Mouse (Mus musculus) spleen, adult 2 months (tissue): ENCODE data around the gene Magea6. TPM values are rescaled to one million over a fixed set of nuclear protein-coding genes. Genes with fewer than 3 reads are reported as not detected.
"Not testable (repeated sequence)": the region's sequence is repeated elsewhere in the genome, so short reads cannot be mapped to it uniquely, and the experiment has no call there.

Source experiments
- DNase-seq, 2 experiments: peaks; one replicate each; pipeline versions ENCODE4 v3.0.0 to v3.0.0-alpha.2; 2012 to 2021; ENCODE audit warnings: low spot score in 2 of 2, low read depth in 1 of 2
- H3K27ac ChIP-seq: fragments of 200-500 bp; 2 replicates; pipeline ENCODE4 v1.5.1; 2012; ENCODE audit warnings: low read length, inconsistent platforms; ENCODE audit not compliant: insufficient read depth
- H3K27me3 ChIP-seq: fragments of 200-500 bp; 2 replicates; pipeline ENCODE4 v1.6.1; 2012; ENCODE audit warnings: mild to moderate bottlenecking, moderate library complexity, low read length, inconsistent platforms; ENCODE audit not compliant: control insufficient read depth, insufficient read depth
- H3K36me3 ChIP-seq: fragments of 200-500 bp; 2 replicates; pipeline ENCODE4 v1.6.1; 2012; ENCODE audit warnings: mild to moderate bottlenecking, low read length, inconsistent platforms; ENCODE audit not compliant: control insufficient read depth, insufficient read depth
- H3K4me1 ChIP-seq: fragments of 200-500 bp; 2 replicates; pipeline ENCODE4 v1.6.1; 2011; ENCODE audit warnings: inconsistent platforms; ENCODE audit not compliant: control insufficient read depth, insufficient read depth, insufficient read length
- H3K4me3 ChIP-seq: fragments of 200-500 bp; 2 replicates; pipeline ENCODE4 v1.5.1; 2011; ENCODE audit warnings: mild to moderate bottlenecking, inconsistent platforms; ENCODE audit not compliant: insufficient read depth, insufficient read length; ENCODE audit errors: extremely low read depth
- WGBS: fragments of 180-500 bp; shearing (Covaris S2); methylation state at CpG from one replicate; pipeline ENCODE4 v1.1.7; 2018; 5-methylcytosine and 5-hydroxymethylcytosine counted together
- polyA plus RNA-seq: library from polyadenylated mRNA; depleted of rRNA; stranded (reverse); fragments of >200 nt; gene quantifications from 2 replicates; pipeline ENCODE4 v1.2.3, GENCODE M21; 2012; rRNA removed

The Magea6 gene
- not detected in 2 replicates for polyA plus RNA-seq

DNA sequence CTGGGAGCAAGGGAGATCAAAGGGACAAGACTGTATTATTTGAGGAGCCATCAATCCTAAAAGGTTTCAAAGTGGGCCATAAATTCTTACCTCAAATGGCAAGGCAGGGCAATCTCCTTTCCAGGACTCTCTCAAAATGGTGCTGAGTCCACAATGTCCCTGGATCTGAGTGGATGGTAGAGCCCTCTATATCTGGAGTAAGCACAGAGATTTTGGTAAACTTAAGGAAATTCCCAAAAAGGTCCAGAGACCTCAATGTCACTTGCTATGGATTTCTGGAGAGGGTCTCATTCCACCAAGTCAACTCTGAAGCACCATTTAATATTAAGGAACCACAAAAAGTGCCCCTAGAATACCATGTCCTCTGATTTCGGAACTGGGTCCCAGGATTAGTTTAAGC, at the start of gene Magea6:
Magea6 (minus strand) TSS at position 101 of the 400 bp plus-strand sequence.
- H3K27me3 ChIP-seq, DNase-seq, H3K36me3 ChIP-seq, H3K4me1 ChIP-seq, H3K27ac ChIP-seq, H3K4me3 ChIP-seq: not testable (repeated sequence)
- WGBS, result 74% methylated on average over 1 of the region's 1 CpGs

DNA sequence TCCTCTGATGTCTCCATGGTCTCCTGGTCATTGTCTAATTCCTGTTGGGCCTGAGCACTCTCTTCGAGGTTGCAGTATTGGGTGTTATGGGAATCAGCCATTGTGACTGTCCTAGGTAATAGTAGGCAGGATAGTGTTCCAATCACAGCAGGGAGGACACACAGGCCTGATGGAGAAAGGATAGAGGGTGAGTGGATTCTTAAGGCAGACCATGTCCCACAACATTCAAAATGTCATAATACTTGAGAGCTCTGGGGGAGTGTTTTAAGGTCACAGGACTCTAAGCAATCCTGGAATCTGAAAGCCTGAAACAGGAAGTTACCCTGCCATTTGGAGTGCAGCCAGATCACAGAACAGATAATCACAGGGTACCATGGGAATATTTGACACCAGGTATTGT, 13.6 kb upstream of the Magea6 start, which contains the start of gene Magea3:
Magea3 (minus strand) TSS at position 101 of the 400 bp plus-strand sequence.
- not testable (repeated sequence) for H3K36me3 ChIP-seq, H3K27me3 ChIP-seq, H3K4me1 ChIP-seq, H3K27ac ChIP-seq, DNase-seq, H3K4me3 ChIP-seq
- 44% methylated on average over 1 of the region's 1 CpGs for WGBS

DNA sequence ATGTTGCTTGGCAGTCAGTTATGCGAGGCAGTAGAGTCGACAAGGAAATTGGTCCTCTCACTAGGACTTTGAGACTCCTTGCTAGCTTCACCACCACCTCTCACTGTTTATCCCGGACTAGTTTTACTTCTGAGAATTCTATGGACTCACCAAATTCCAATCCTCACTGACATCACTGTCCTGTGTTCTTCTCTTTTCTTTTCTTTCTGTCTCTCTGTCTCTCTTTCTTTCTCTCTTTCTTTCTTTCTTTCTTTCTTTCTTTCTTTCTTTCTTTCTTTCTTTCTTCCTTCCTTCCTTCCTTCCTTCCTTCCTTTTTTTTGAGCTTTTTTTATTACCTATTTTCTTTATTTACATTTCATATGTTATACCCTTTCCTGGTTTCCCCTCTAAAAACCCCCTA, 45.6 kb downstream of the Magea6 start, which contains the start of gene Cldn34b1:
Cldn34b1 (minus strand) TSS at position 101 of the 400 bp plus-strand sequence.
- not testable (repeated sequence) for H3K27ac ChIP-seq, H3K4me3 ChIP-seq, H3K36me3 ChIP-seq, H3K4me1 ChIP-seq, DNase-seq, H3K27me3 ChIP-seq
- 80% methylated on average over 3 of the region's 3 CpGs for WGBS

Other genes with a start within 250 kb of the Magea6 start
- gene Cldn34b1, start 45.7 kb downstream of the Magea6 start, polyA plus RNA-seq, result not detected in 2 replicates
- gene Magea3, start 13.5 kb upstream of the Magea6 start, polyA plus RNA-seq, result not detected in 2 replicates
- not detected in 2 replicates for gene Magea8, start 59.9 kb upstream of the Magea6 start, polyA plus RNA-seq
- gene Magea5, start 127.2 kb upstream of the Magea6 start, polyA plus RNA-seq, result not detected in 2 replicates
- not detected in 2 replicates for gene Magea1, start 153.8 kb upstream of the Magea6 start, polyA plus RNA-seq
- gene Magea2, start 157.7 kb upstream of the Magea6 start, polyA plus RNA-seq, result not detected in 2 replicates
- not detected in 2 replicates for gene Cldn34b2, start 192.4 kb upstream of the Magea6 start, polyA plus RNA-seq